Mouse (Mus musculus): ENCODE measurements around the gene Mboat2.

Mboat2 gene

DNA sequence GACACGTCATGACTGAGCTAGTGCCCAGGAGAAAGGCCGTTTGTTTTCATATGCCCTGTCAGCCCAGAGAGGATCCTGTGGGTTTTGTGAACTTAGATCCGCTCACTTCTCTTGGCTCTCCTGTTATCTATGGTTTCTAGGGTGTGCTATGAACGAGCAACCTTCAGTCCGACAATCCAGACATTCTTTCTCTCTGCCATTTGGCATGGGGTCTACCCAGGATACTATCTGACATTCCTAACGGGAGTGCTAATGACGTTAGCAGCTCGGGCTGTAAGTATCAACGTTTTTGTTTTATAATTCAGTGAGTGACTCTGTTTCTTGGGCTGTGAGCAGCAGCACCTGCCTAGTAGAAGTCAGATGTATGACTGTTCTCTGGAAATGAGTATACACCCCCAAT lies 124.5 kb downstream of the Mboat2 start:
- no peak for DNase-seq

DNA sequence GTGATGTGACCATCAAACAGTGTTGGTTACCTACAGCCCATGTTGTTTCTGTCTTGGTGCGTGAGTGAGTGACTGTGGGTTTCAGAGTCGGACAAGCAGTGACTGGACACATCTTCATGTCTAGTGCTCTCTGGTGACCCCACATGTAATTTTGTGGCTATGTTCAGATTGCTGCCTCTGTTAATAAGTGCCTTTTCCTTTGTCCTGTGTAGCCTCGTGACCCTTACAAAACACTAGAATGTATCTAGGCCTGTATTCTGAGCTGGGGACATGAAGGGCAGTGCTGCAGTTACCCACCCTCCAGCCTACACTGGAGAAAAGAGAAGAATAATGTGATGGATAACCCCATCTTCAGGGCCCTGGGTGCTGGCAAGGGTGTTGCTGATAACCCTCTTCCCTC lies 127.8 kb downstream of the Mboat2 start:
- DNase-seq = no peak

- no peak for DNase-seq
These were observed 131.1 kb downstream of the Mboat2 start for GRCm38 (mm10) chr12:24961821-24962220.

DNA sequence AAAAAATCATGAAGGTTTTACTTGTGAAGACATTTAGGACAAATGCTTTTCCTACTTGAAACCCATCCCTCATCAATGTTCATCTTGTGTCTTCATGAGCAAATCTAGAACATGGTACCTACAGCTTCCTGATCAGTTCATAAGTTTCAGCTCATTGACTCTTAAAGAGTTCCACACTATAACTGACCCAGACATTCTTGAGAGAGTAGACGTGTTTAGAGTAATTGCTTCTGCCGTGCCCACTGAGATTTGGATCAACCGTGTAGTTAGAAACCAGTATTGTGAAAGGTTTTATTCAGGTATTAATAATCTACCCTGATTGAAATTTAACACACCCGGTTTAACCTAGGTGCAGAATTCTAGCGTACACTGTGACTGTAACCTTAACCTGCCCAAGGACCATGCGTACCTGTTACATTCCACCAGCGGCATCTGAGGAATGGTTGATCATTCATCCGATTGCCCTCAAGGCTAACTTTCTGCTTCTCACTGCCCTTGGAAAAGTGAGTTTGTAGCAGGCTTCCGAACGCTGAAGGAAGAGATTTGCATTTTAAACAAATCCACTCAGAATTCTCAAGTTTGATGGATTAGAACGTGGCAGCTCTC lies 131.8 kb downstream of the Mboat2 start:
- no peak for DNase-seq

GRCm38 (mm10) chr12:24963393-24964022 lies 132.8 kb downstream of the Mboat2 start:
- DNase-seq = no peak

DNA sequence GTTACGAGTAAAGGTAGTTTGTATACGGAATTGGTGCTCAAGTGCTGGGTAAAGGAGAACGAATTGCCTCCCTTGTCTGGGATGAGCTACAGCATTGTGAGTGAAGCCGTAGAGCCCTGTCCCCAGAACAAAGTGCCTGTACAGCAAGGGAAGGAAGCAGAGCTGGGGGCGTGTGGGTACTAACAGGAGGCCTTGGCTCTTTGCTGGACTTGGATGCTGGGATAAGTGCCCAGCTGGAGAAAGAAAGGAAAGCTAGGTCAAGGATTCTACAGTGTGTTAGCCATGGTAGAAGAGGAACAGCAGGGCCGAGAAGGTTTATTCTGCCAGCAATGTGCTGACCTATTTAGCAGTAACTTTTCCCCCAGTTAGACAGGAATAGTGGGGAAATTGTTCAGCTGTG lies 134.7 kb downstream of the Mboat2 start:
- no peak for DNase-seq

DNA sequence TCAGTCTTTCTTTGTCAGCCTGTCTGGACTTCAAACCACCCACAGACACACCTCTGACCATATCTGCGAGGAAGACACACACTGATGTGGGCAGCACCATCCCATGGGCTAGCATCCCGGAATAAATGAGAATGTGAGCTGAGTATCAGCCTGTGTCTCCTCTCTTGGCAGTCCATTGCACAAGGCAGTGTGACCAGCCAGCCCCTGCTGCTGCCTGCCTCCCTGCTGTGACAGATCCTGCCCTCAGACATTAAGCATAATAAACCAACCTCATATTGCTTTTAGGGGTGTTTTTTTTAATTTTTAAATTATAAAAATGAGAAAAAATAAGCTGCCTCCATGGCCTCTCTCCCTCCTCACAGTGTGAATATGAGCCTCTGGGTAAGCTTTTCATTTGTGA lies 135.4 kb downstream of the Mboat2 start:
- DNase-seq = no peak

- DNase-seq = no peak
These were observed 141.0 kb downstream of the Mboat2 start for GRCm38 (mm10) chr12:24971490-24972200.

- no peak for DNase-seq
These were observed 142.0 kb downstream of the Mboat2 start for GRCm38 (mm10) chr12:24972371-24973350.

- DNase-seq = no peak
These were observed 142.9 kb downstream of the Mboat2 start for GRCm38 (mm10) chr12:24973586-24973985.

DNA sequence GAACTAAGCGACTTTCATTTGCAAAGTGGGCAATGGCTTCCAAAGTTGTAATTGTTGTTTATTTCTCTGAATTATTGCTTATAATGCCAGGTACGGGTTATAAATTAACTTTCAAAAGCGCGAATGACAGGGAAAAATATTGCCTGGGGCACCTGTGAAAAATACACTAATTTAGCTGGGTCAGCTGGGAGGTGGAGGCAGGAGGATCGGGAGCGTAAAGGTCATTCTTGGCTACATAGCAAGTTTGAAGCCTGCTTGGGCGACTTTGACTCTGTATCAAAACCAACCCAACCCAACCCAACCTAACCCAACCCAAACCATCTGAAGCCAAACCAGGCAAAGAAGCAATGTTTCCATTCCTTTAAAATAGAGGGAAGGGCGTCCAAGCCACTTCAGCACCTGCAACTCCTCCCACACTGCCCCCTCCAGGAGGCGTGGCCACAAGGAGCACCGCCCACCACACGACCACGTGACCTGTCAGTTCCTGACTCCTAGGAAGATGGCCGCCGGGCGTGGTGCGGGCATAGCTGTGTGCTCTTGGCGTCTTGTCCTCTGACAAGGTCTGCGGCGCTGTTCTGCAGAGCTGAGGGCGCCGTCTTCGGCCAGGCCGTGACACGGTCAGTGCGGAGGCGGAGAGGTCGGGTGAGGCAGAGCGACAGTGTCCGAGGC lies 143.9 kb downstream of the Mboat2 start, which contains the start of gene Kidins220:
Gene Kidins220 (plus strand): TSS at position 480 of the 669 bp plus-strand sequence.
- DNase-seq = peak; percentile 99

DNA sequence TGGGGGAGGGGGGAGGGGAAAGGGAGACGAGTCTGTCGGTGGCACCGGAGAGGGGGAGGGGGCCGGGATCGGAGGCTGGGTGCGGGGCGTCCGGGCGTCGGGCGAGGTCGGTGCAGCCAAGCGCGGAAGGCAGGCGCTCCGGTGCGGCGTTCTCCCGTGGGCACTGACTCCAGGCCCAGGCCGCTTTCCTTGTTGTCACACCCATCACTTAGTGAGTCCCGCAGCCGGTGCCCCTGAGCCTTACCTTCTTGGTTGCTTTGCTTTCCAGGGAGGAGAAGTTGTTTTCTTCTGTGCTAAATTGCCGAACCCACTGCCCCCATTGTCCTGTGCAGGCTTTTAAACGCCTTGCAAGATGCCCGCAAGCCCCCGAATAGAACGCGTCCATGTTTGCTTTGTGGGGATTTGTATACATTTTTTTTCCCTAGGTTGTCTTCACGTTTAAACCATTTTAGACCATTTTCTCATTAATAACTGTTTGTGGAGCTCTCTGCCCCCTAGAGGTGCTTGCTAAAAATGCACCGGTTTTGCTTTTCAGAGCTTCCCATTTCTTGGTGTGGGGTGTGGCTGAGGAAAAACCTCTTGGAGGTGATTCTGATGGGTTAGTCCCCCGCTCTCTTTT lies 144.5 kb downstream of the Mboat2 start:
- peak; percentile 70 to 73 for DNase-seq

DNA sequence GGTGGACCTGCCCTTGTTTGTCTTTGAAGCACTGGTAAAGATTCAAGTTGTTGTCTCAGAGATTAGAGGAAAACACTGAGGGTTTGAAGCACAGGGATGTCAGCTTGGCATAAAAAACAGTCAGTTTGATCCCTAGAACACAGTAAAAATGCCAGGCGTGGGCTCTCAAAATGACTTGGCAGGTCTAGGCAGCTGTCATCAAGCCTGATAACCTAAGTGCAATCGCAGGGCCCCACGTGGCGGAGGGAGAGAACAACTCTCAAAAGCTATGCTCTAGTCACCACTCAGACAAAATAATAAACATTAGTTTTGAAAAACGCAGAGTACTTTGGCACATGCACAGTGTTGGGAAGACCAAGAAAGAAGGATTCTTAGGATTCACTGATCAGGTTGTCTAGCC lies 154.5 kb downstream of the Mboat2 start:
- no peak for DNase-seq

GRCm38 (mm10) chr12:24995350-24995749 lies 164.7 kb downstream of the Mboat2 start:
- DNase-seq = no peak

GRCm38 (mm10) chr12:25005350-25005749 lies 174.7 kb downstream of the Mboat2 start:
- no peak for DNase-seq

DNA sequence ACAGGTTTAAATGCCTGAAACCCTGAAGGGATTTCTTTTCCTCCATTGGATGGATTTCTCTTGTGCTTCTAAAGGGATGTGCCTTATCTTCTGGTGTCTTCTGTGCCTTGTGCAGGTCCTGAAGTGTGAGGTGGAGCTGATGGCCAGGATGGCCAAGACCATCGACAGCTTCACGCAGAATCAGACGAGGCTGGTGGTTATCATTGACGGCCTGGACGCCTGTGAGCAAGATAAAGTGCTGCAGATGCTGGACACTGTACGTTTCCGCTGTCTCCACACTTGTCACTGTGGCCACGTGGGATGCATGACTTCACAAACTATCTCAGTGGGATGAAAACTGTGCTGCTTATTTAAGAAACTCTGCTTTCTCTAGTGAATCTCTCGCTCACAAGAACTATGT lies 179.3 kb downstream of the Mboat2 start:
- no peak for DNase-seq

GRCm38 (mm10) chr12:25010416-25010815 lies 179.7 kb downstream of the Mboat2 start:
- DNase-seq = no peak

- DNase-seq = no peak
These were observed 181.2 kb downstream of the Mboat2 start for GRCm38 (mm10) chr12:25011733-25012367.

GRCm38 (mm10) chr12:25012555-25013540 lies 182.2 kb downstream of the Mboat2 start:
- DNase-seq = no peak
